Mouse (Mus musculus): ENCODE measurements around the gene Fam161a.

DNA sequence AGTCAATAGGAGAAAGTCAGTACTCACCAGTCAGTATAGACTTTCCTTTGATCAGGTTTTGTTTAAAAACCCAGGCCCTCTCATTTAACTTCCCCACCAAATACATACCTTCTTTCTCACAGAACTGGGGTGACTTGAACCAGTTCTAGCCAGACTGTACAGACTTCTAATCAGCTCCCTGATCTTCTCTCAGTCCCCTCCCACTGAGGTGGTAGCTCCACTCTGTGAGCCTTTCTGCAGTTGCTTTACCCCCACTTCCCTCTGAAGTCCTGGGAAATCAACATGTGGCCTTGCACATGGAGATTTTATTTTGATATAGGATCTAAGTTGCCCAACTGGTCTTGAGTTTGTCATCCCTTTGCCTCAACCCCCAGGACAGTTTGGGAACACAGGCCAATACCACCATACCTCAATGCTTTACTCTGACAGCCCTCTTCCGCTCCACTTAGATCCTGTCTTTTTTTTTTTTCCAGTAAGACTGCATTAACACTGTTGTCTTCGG is 57.9 kb downstream of the Fam161a start:
- TF ChIP-seq CTCF (conservative IDR thresholded peaks at IDR 0.05; ENCODE audit: low read length) (no peak), POU5F1 (IDR thresholded peaks at IDR 0.05; ENCODE audit: borderline replicate concordance, low read length) (no peak)

All from E14TG2a.4 (cell line).